Mouse (Mus musculus) heart, embryonic 12.5 days (tissue): ENCODE results near the gene Epc2. TPM values are rescaled to one million over a fixed set of nuclear protein-coding genes. Genes with fewer than 3 reads are reported as not detected.

Experiments used
- ATAC-seq: fragments of 200-750 bp; cut with Nextera tagmentation; 2 replicates; pipeline ENCODE4 v1.8.0; 2017; ENCODE audit warnings: moderate TSS enrichment, moderate library complexity; ENCODE audit not compliant: insufficient number of reproducible peaks, low FRiP score
- H3K27ac ChIP-seq: fragments of 300-500 bp; sonication (generic); 2 replicates; pipeline ENCODE4 v1.5.1; 2016; ENCODE audit warnings: mild to moderate bottlenecking, moderate library complexity; ENCODE audit not compliant: poor library complexity, severe bottlenecking
- H3K27me3 ChIP-seq: fragments of 300-500 bp; sonication (generic); replicated peaks from 2 replicates; pipeline ENCODE4 v1.6.1; 2016; ENCODE audit warnings: mild to moderate bottlenecking, moderate library complexity
- H3K36me3 ChIP-seq: fragments of 300-500 bp; sonication (generic); 2 replicates; pipeline ENCODE4 v1.6.1; 2016; ENCODE audit warnings: mild to moderate bottlenecking, moderate library complexity
- H3K4me1 ChIP-seq: fragments of 300-500 bp; sonication (generic); replicated peaks from 2 replicates; pipeline ENCODE4 v1.6.1; 2016; ENCODE audit warnings: mild to moderate bottlenecking
- H3K4me2 ChIP-seq: fragments of 300-500 bp; sonication (generic); 2 replicates; pipeline ENCODE4 v1.6.1; 2016; ENCODE audit warnings: mild to moderate bottlenecking, moderate library complexity
- H3K4me3 ChIP-seq: fragments of 300-500 bp; sonication (generic); 2 replicates; pipeline ENCODE4 v1.5.1; 2016; ENCODE audit warnings: mild to moderate bottlenecking
- H3K9ac ChIP-seq: fragments of 300-500 bp; sonication (generic); 2 replicates; pipeline ENCODE4 v1.6.1; 2016; ENCODE audit warnings: mild to moderate bottlenecking, moderate library complexity
- H3K9me3 ChIP-seq: fragments of 300-500 bp; sonication (generic); replicated peaks from 2 replicates; pipeline ENCODE4 v1.6.1; 2016; ENCODE audit warnings: mild to moderate bottlenecking, moderate library complexity
- WGBS: fragments of 180-500 bp; shearing (Covaris S2); methylation state at CpG from one replicate; pipeline ENCODE4 v1.1.7; 2016; 5-methylcytosine and 5-hydroxymethylcytosine counted together
- polyA plus RNA-seq: library from polyadenylated mRNA; unstranded; fragments of >200 nt; fragmentation: Nextera tagmentation; extraction: Ambion mirVana; gene quantifications from 2 replicates; pipeline ENCODE4 v1.2.1, GENCODE M21; 2016

Gene Epc2
- polyA plus RNA-seq, 1 experiment from 2014 or later = 5.5 TPM

- no peaks in the 10 kb centered on the region for H3K27me3 ChIP-seq
- no peaks in the 10 kb centered on the region for H3K9me3 ChIP-seq
- H3K4me3 ChIP-seq = no peak overlapping the region
- no peak overlapping the region for H3K4me2 ChIP-seq
- ATAC-seq = no peak
- H3K36me3 ChIP-seq = peaks cover 4% of the 10 kb centered on the region; the same call in 1 of the 2 replicates
- WGBS = 85% methylated on average over 4 of the region's 4 CpGs
- H3K9ac ChIP-seq = no peak overlapping the region
- H3K4me1 ChIP-seq = peaks cover 16% of the 10 kb centered on the region
- H3K27ac ChIP-seq = no peak overlapping the region
Measured at GRCm38 (mm10) chr2:49522578-49522977, 71.3 kb downstream of the Epc2 start.

- no peak overlapping the region for H3K4me3 ChIP-seq
- no peaks in the 10 kb centered on the region for H3K4me1 ChIP-seq
- no peak overlapping the region for H3K27ac ChIP-seq
- H3K9me3 ChIP-seq = no peaks in the 10 kb centered on the region
- no peak for ATAC-seq
- no peak overlapping the region for H3K4me2 ChIP-seq
- 92% methylated on average over 6 of the region's 6 CpGs for WGBS
- H3K9ac ChIP-seq = no peak overlapping the region
- H3K27me3 ChIP-seq = no peaks in the 10 kb centered on the region
- peaks cover 21% of the 10 kb centered on the region for H3K36me3 ChIP-seq
Measured at GRCm38 (mm10) chr2:49537147-49537546, 85.9 kb downstream of the Epc2 start.

GRCm38 (mm10) chr2:49538056-49538455 is 86.8 kb downstream of the Epc2 start:
- Histone ChIP-seq H3K36me3 (peaks cover 21% of the 10 kb centered on the region), H3K27ac (no peak overlapping the region), H3K4me3 (no peak overlapping the region), H3K9me3 (no peaks in the 10 kb centered on the region), H3K27me3 (no peaks in the 10 kb centered on the region), H3K4me1 (no peaks in the 10 kb centered on the region), H3K4me2 (no peak overlapping the region), H3K9ac (no peak overlapping the region)
- WGBS = 70% methylated on average over 2 of the region's 2 CpGs
- no peak for ATAC-seq

- H3K4me3 ChIP-seq = no peak overlapping the region
- peaks cover 19% of the 10 kb centered on the region for H3K36me3 ChIP-seq
- ATAC-seq = no peak
- 80% methylated on average over 2 of the region's 2 CpGs for WGBS
- no peaks in the 10 kb centered on the region for H3K9me3 ChIP-seq
- H3K9ac ChIP-seq = no peak overlapping the region
- no peak overlapping the region for H3K27ac ChIP-seq
- H3K4me2 ChIP-seq = no peak overlapping the region
- H3K27me3 ChIP-seq = no peaks in the 10 kb centered on the region
- H3K4me1 ChIP-seq = no peaks in the 10 kb centered on the region
Measured at GRCm38 (mm10) chr2:49539745-49540144, 88.5 kb downstream of the Epc2 start.

GRCm38 (mm10) chr2:49547813-49548212 is 96.5 kb downstream of the Epc2 start:
- H3K27ac ChIP-seq = no peak overlapping the region
- H3K9me3 ChIP-seq = no peaks in the 10 kb centered on the region
- 83% methylated on average over 5 of the region's 5 CpGs for WGBS
- H3K4me3 ChIP-seq = no peak overlapping the region
- H3K4me2 ChIP-seq = no peak overlapping the region
- H3K36me3 ChIP-seq = peaks cover 41% of the 10 kb centered on the region
- no peaks in the 10 kb centered on the region for H3K27me3 ChIP-seq
- no peak for ATAC-seq
- no peaks in the 10 kb centered on the region for H3K4me1 ChIP-seq
- H3K9ac ChIP-seq = no peak overlapping the region

DNA sequence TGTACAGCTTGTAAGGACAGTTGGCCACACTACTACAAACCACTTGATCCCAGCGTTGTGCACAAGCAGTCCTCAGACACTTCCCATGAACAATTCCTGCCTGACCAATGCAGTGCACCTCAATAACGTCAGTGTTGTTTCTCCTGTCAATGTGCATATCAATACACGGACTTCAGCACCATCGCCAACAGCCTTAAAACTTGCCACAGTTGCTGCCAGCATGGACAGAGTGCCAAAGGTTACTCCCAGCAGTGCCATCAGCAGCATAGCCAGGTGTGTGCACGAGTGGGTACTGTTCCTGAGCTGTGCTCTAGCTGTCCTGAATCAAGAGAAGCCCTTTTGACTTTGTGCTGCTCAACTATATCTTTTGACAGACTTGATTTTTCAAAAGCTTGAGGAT is 97.2 kb downstream of the Epc2 start:
- peaks cover 48% of the 10 kb centered on the region for H3K36me3 ChIP-seq
- 89% methylated on average over 5 of the region's 5 CpGs for WGBS
- ATAC-seq = no peak

DNA sequence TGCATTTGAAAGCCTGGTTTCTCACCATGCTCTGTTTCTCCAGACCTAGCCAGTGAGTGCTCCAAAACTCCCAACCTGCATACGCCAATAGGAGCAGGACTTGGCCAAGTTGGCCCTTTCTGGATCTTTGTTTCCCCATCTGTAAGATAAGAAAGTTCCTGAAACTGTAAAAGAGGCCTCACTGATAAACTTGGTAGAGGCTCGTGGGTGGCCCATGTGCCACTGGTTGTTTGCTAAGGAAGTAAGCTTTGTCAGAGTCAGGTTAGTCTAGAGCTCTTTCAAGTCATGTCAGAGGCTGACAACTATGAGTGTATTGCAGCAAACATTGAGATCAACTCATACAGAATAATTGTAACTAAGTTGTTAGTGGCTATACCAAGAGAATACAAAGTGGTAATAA is 101.8 kb downstream of the Epc2 start:
- Histone ChIP-seq H3K4me1 (no peaks in the 10 kb centered on the region), H3K36me3 (peaks cover 45% of the 10 kb centered on the region), H3K4me3 (no peak overlapping the region), H3K4me2 (no peak overlapping the region), H3K27ac (no peak overlapping the region), H3K9ac (no peak overlapping the region), H3K9me3 (no peaks in the 10 kb centered on the region; the same call in 1 of the 2 replicates), H3K27me3 (no peaks in the 10 kb centered on the region)
- 60% methylated on average over 2 of the region's 2 CpGs for WGBS
- no peak for ATAC-seq

More for the DNA sequence above, 97.2 kb downstream of the Epc2 start:
- H3K9me3 ChIP-seq = no peaks in the 10 kb centered on the region
- H3K27me3 ChIP-seq = no peaks in the 10 kb centered on the region
- H3K4me2 ChIP-seq = no peak overlapping the region
- H3K9ac ChIP-seq = no peak overlapping the region
- no peak overlapping the region for H3K4me3 ChIP-seq
- no peaks in the 10 kb centered on the region for H3K4me1 ChIP-seq
- H3K27ac ChIP-seq = no peak overlapping the region

- no peaks in the 10 kb centered on the region for H3K27me3 ChIP-seq
- H3K4me1 ChIP-seq = peaks cover 4% of the 10 kb centered on the region; the same call in 1 of the 2 replicates
- H3K36me3 ChIP-seq = peaks cover 33% of the 10 kb centered on the region
- ATAC-seq = no peak
- H3K9me3 ChIP-seq = peaks cover 8% of the 10 kb centered on the region
- no peak overlapping the region for H3K4me2 ChIP-seq
- H3K4me3 ChIP-seq = no peak overlapping the region
- no peak overlapping the region for H3K27ac ChIP-seq
- WGBS = 77% methylated on average over 4 of the region's 4 CpGs
- no peak overlapping the region for H3K9ac ChIP-seq
Measured at GRCm38 (mm10) chr2:49557339-49557738, 106.1 kb downstream of the Epc2 start.

DNA sequence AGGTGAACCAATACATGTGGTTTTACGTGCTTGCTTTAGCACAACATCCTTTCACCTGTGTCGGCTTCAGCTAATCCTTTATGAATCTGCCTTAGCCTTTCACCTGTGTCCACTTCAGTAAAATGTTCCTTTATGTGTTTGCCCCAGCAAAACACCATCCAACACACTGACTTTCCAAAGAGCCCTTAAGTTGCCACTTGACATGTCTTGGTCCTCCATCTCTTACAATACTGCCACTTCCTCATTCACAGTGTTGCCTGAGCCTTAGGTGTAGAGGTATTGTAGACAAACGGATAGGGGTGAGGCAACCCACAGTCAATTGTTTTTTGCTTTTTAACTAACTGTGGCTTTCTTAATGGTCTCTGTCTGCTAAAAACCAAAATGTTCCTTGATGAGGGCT is 107.1 kb downstream of the Epc2 start:
- Histone ChIP-seq H3K36me3 (peaks cover 25% of the 10 kb centered on the region), H3K27me3 (no peaks in the 10 kb centered on the region), H3K9ac (no peak overlapping the region), H3K27ac (no peak overlapping the region), H3K4me3 (no peak overlapping the region), H3K4me1 (peaks cover 4% of the 10 kb centered on the region; the same call in 1 of the 2 replicates), H3K9me3 (peaks cover 8% of the 10 kb centered on the region), H3K4me2 (no peak overlapping the region)
- WGBS = 92% methylated on average over 3 of the region's 3 CpGs
- ATAC-seq = no peak

- Histone ChIP-seq H3K4me1 (peaks cover 4% of the 10 kb centered on the region; the same call in 1 of the 2 replicates), H3K27me3 (no peaks in the 10 kb centered on the region), H3K4me3 (no peak overlapping the region), H3K9me3 (peaks cover 8% of the 10 kb centered on the region; the same call in 1 of the 2 replicates), H3K36me3 (peaks cover 5% of the 10 kb centered on the region; the same call in 1 of the 2 replicates), H3K4me2 (no peak overlapping the region), H3K27ac (no peak overlapping the region), H3K9ac (no peak overlapping the region)
- WGBS = 62% methylated on average over 10 of the region's 10 CpGs
- no peak for ATAC-seq
Measured at GRCm38 (mm10) chr2:49562688-49563350, 111.5 kb downstream of the Epc2 start.

GRCm38 (mm10) chr2:49569862-49570777 is 118.8 kb downstream of the Epc2 start:
- Histone ChIP-seq H3K9ac (no peak overlapping the region), H3K4me1 (peaks cover 16% of the 10 kb centered on the region), H3K27me3 (no peaks in the 10 kb centered on the region), H3K36me3 (no peaks in the 10 kb centered on the region), H3K4me2 (peak overlapping the region; percentile 18; the same call in 1 of the 2 replicates), H3K4me3 (no peak overlapping the region), H3K27ac (no peak overlapping the region), H3K9me3 (no peaks in the 10 kb centered on the region)
- ATAC-seq = no peak
- WGBS = 61% methylated on average over 16 of the region's 16 CpGs
